Mouse (Mus musculus) olfactory bulb, adult 2 months (tissue): ENCODE data around the gene Ampd2.

Experiments
- CTCF ChIP-seq: fragments of 200-500 bp; IDR thresholded peaks from 2 replicates; pipeline ENCODE4 v1.5.1; 2012; ENCODE audit warnings: low read depth, mild to moderate bottlenecking, low read length, moderate library complexity; ENCODE audit not compliant: insufficient read depth
- POLR2A ChIP-seq: fragments of 200-500 bp; IDR thresholded peaks from 2 replicates; pipeline ENCODE4 v1.6.1; 2012; ENCODE audit warnings: mild to moderate bottlenecking, low read depth, low read length, moderate library complexity; ENCODE audit not compliant: insufficient read depth

DNA sequence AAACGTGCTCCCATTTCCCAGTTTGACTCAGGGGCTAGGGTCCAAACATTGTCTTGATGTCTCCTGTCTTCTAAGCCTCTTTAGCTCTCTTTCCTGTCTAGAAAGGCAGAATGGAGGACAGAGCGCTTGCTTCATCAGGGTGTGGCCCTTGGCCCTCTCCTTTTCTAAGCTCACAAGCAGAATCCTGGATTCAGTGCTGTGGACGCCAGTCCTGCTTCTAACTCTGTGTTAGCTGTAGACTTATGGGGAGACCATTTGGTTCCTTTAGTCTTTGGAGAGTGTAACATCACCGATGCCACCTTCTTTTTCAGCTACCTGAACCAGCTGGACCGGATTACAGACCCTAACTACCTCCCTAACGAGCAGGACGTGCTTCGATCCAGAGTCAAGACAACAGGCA, 11.2 kb upstream of the Ampd2 start:
- TF ChIP-seq CTCF: no peak
- no peak for TF ChIP-seq POLR2A
